Mouse (Mus musculus): ENCODE measurements around the gene Tnfrsf25. TPM values are rescaled to one million over a fixed set of nuclear protein-coding genes. Genes with fewer than 3 reads are reported as not detected.

Gene Tnfrsf25
- total and polyA plus RNA-seq, 3 experiments: not detected

- no peak for DNase-seq (ENCODE audit: low spot score)
- TF ChIP-seq CTCF (IDR thresholded peaks at IDR 0.05; ENCODE audit: low read depth, low read length) (no peak), TAL1 (conservative IDR thresholded peaks at IDR 0.05; ENCODE audit: low read depth, low read length) (no peak), GATA1 (IDR thresholded peaks at IDR 0.05; ENCODE audit: borderline replicate concordance, low read length) (no peak), POLR2AphosphoS5 (IDR thresholded peaks at IDR 0.05; ENCODE audit: insufficient replicate concordance, low read depth, low read length) (no peak), GATA2 (IDR thresholded peaks at IDR 0.05; ENCODE audit: borderline replicate concordance, low read depth, low read length) (no peak)
- H3K27me3 ChIP-seq (ENCODE audit: insufficient read depth, low read length): peaks cover 26% of the 10 kb centered on the region
- peaks cover 10% of the 10 kb centered on the region for H3K4me1 ChIP-seq (ENCODE audit: insufficient read depth, low read depth, low read length)
- no peak overlapping the region for H3K4me3 ChIP-seq (ENCODE audit: low read depth, low read length)
- ATAC-seq (ENCODE audit: extremely low read depth, insufficient number of reproducible peaks, low FRiP score, poor library complexity, severe bottlenecking): no peak
- peaks cover 8% of the 10 kb centered on the region for H3K36me3 ChIP-seq (replicated peaks)
- no peaks in the 10 kb centered on the region for H3K9me3 ChIP-seq (replicated peaks)
Measured at GRCm38 (mm10) chr4:152112329-152112728, 3.4 kb upstream of the Tnfrsf25 start.

DNA sequence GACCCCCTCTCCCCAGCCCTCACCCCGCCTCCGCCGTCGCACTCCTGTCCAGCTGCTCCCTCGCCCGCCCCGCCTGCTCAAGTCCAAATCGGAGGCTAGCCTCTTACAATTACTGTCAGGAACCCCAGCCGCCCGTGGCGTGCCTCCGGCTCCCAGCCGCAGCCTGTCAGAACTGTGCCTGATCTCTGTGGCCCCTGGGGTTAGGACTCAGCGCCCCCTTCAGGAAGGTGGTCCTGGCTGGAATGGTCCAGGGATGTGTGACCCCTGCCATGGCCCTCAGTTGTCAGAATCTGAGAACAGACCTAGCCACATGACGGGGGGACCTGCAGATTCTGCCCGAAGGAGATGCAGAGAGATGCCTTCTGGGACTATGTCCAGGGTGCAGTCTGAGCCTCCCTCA is 1.7 kb upstream of the Tnfrsf25 start:
- Histone ChIP-seq H3K4me3 (ENCODE audit: low read depth, low read length) (no peak overlapping the region), H3K36me3 (replicated peaks) (no peaks in the 10 kb centered on the region), H3K4me1 (ENCODE audit: insufficient read depth, low read depth, low read length) (no peaks in the 10 kb centered on the region), H3K9me3 (replicated peaks) (no peaks in the 10 kb centered on the region), H3K27me3 (ENCODE audit: insufficient read depth, low read length) (peaks cover 44% of the 10 kb centered on the region)
- TF ChIP-seq CTCF (IDR thresholded peaks at IDR 0.05; ENCODE audit: low read depth, low read length) (no peak), TAL1 (conservative IDR thresholded peaks at IDR 0.05; ENCODE audit: low read depth, low read length) (no peak), GATA2 (IDR thresholded peaks at IDR 0.05; ENCODE audit: borderline replicate concordance, low read depth, low read length) (no peak), POLR2AphosphoS5 (IDR thresholded peaks at IDR 0.05; ENCODE audit: insufficient replicate concordance, low read depth, low read length) (no peak)
- ATAC-seq (ENCODE audit: extremely low read depth, insufficient number of reproducible peaks, low FRiP score, poor library complexity, severe bottlenecking) (no peak), DNase-seq (ENCODE audit: low spot score) (no peak)

- DNase-seq (ENCODE audit: low spot score) (no peak), ATAC-seq (ENCODE audit: extremely low read depth, insufficient number of reproducible peaks, low FRiP score, poor library complexity, severe bottlenecking) (no peak)
- Histone ChIP-seq H3K27me3 (ENCODE audit: insufficient read depth, low read length) (peaks cover 66% of the 10 kb centered on the region), H3K9me3 (replicated peaks) (no peaks in the 10 kb centered on the region), H3K4me3 (ENCODE audit: low read depth, low read length) (no peak overlapping the region), H3K36me3 (replicated peaks) (no peaks in the 10 kb centered on the region), H3K4me1 (ENCODE audit: insufficient read depth, low read depth, low read length) (0 out of 2 replicates have a peak, but pooled peaks cover 2% of the 10 kb centered on the region)
- TF ChIP-seq CTCF (IDR thresholded peaks at IDR 0.05; ENCODE audit: low read depth, low read length): no peak
- no peak for TF ChIP-seq POLR2AphosphoS5 (IDR thresholded peaks at IDR 0.05; ENCODE audit: insufficient replicate concordance, low read depth, low read length)
- TF ChIP-seq TAL1 (conservative IDR thresholded peaks at IDR 0.05; ENCODE audit: low read depth, low read length): no peak
Measured at GRCm38 (mm10) chr4:152117538-152117937, 1.8 kb downstream of the Tnfrsf25 start.

DNA sequence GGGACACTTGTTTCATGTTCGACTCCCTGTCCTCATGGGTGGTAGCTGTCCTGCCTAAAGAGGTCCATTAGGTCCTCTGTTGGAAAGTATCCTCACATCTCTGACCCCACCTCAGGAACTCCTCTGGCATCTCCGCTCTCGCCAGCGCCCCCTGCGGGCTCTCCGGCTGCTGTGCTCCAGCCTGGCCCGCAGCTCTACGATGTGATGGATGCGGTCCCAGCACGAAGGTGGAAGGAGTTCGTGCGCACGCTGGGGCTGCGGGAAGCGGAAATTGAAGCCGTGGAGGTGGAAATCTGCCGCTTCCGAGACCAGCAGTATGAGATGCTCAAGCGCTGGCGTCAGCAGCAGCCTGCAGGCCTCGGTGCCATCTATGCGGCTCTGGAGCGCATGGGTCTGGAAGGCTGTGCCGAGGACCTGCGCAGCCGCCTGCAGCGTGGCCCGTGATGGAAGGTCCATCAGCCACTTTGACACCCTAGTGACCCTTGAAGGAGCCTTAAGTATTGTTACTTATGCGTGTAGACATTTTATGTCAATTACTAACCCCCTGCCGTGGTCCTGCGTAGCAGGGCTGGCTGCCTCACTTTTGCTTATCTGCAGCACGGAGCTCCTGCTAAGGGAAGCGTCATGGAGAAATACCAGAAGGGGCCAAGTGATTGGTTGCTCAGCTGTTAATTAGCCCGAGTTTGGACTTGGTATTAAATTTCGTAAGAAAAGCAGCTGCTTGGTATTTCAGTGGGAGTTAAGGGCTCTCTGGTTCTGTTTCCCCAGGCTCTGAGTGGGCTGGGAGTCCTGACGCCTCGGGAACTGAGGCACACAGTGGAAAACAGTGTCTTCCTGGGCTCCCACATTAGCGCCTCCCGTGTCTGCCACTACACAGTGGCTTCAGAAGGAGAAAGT is 3.9 kb downstream of the Tnfrsf25 start:
- TF ChIP-seq CTCF (IDR thresholded peaks at IDR 0.05; ENCODE audit: low read depth, low read length): 0 out of 2 replicates have a peak, but pooled peaks have one; percentile 10
- no peak for TF ChIP-seq GATA1 (IDR thresholded peaks at IDR 0.05; ENCODE audit: borderline replicate concordance, low read length)
- no peak for TF ChIP-seq POLR2AphosphoS5 (IDR thresholded peaks at IDR 0.05; ENCODE audit: insufficient replicate concordance, low read depth, low read length)
- peaks cover 80% of the 10 kb centered on the region for H3K27me3 ChIP-seq (ENCODE audit: insufficient read depth, low read length)
- H3K9me3 ChIP-seq (replicated peaks): no peaks in the 10 kb centered on the region
- H3K4me1 ChIP-seq (ENCODE audit: insufficient read depth, low read depth, low read length): 0 out of 2 replicates have a peak, but pooled peaks cover 2% of the 10 kb centered on the region
- ATAC-seq (ENCODE audit: extremely low read depth, insufficient number of reproducible peaks, low FRiP score, poor library complexity, severe bottlenecking) (no peak), DNase-seq (ENCODE audit: low spot score) (no peak)
- no peak overlapping the region for H3K4me3 ChIP-seq (ENCODE audit: low read depth, low read length)
- H3K36me3 ChIP-seq (replicated peaks): no peaks in the 10 kb centered on the region

DNA sequence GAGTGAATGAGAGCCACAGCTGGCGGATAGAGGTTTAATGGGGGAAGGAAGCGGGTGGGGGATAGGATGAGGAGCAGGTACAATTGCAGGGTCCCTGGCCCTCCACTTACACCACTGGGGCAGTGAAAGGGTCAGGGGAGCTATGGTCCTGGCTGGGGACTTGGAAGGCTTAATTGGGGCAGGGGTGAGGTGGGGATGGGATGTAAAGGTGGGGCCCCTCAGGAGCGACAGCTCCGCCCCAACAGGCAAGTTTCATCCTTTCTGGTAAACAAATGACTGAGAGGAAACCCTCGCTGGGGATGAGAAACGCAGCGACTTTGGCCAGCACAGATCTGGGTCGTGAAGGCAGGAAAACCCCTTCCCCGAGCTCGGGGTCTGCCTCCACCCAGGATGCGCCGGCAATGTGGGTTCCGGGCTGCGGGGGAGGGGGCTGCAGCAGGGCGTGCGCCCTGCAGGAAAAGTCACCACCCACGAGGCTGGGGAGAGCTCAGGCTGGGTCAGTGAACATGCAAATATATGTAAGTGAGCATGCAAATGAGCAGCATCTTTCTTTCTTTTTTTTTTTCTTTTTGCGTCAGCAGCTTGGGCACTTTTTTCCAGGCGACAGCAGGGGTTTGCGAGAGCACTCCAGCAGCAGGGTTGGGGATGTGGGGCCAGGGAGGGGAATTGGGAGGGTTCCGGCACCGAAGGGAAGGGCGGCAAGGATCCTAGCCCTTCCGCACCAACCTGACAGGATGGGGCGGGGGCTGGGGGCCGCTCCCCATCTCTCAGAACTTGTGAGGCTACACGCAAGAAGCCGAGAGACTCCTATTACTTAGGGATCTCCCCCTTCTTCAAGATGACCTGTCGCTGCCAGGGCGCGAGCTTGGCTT is 4.8 kb downstream of the Tnfrsf25 start:
- Histone ChIP-seq H3K36me3 (replicated peaks) (peaks cover 6% of the 10 kb centered on the region), H3K9me3 (replicated peaks) (peaks cover under 1% of the 10 kb centered on the region; the same call in 1 of the 2 replicates), H3K4me3 (ENCODE audit: low read depth, low read length) (no peak overlapping the region; the same call in 1 of the 2 replicates), H3K27me3 (ENCODE audit: insufficient read depth, low read length) (peaks cover 81% of the 10 kb centered on the region), H3K4me1 (ENCODE audit: insufficient read depth, low read depth, low read length) (0 out of 2 replicates have a peak, but pooled peaks cover 2% of the 10 kb centered on the region)
- ATAC-seq (ENCODE audit: extremely low read depth, insufficient number of reproducible peaks, low FRiP score, poor library complexity, severe bottlenecking) (no peak), DNase-seq (ENCODE audit: low spot score) (no peak)
- TF ChIP-seq GATA1 (IDR thresholded peaks at IDR 0.05; ENCODE audit: borderline replicate concordance, low read length) (no peak), GATA2 (IDR thresholded peaks at IDR 0.05; ENCODE audit: borderline replicate concordance, low read depth, low read length) (no peak), TAL1 (conservative IDR thresholded peaks at IDR 0.05; ENCODE audit: low read depth, low read length) (no peak), POLR2AphosphoS5 (IDR thresholded peaks at IDR 0.05; ENCODE audit: insufficient replicate concordance, low read depth, low read length) (no peak), CTCF (IDR thresholded peaks at IDR 0.05; ENCODE audit: low read depth, low read length) (no peak)

DNA sequence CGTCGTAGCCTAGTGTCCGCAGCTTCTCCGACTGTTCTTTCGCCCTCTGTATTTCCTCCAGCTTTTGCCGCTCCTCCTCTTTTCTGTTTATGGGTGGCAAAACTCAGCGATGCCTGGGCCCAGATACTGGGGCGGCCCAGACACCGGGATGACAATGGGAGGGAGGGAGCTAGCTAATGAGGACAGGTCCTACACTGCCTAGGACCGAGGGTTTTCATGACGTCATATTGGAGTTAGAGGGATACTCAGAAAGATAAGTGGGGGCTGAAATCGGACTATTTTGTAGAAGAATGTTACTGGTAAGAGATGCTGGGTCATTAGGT is 5.4 kb downstream of the Tnfrsf25 start:
- ATAC-seq (ENCODE audit: extremely low read depth, insufficient number of reproducible peaks, low FRiP score, poor library complexity, severe bottlenecking): no peak
- Histone ChIP-seq H3K4me3 (ENCODE audit: low read depth, low read length) (no peak overlapping the region), H3K9me3 (replicated peaks) (peaks cover 6% of the 10 kb centered on the region), H3K36me3 (replicated peaks) (peaks cover 12% of the 10 kb centered on the region), H3K4me1 (ENCODE audit: insufficient read depth, low read depth, low read length) (0 out of 2 replicates have a peak, but pooled peaks cover 2% of the 10 kb centered on the region), H3K27me3 (ENCODE audit: insufficient read depth, low read length) (peaks cover 81% of the 10 kb centered on the region)
- TF ChIP-seq GATA2 (IDR thresholded peaks at IDR 0.05; ENCODE audit: borderline replicate concordance, low read depth, low read length): no peak
- TF ChIP-seq POLR2AphosphoS5 (IDR thresholded peaks at IDR 0.05; ENCODE audit: insufficient replicate concordance, low read depth, low read length): no peak
- no peak for TF ChIP-seq CTCF (IDR thresholded peaks at IDR 0.05; ENCODE audit: low read depth, low read length)
- TF ChIP-seq TAL1 (conservative IDR thresholded peaks at IDR 0.05; ENCODE audit: low read depth, low read length): no peak
- TF ChIP-seq GATA1 (IDR thresholded peaks at IDR 0.05; ENCODE audit: borderline replicate concordance, low read length): no peak
- no peak for DNase-seq (ENCODE audit: low spot score)
